Mouse (Mus musculus) E14TG2a.4 (cell line): ENCODE results near the gene Kcnip3.
A peak's percentile ranks its signal among the peaks of the same experiment; 100 is the strongest.

Experiments used
- CTCF ChIP-seq: conservative IDR thresholded peaks from 2 replicates; pipeline ENCODE4 v1.5.1; 2014; ENCODE audit warnings: low read length
- NANOG ChIP-seq: IDR thresholded peaks from 2 replicates; pipeline ENCODE4 v1.6.1; 2014; ENCODE audit warnings: borderline replicate concordance, low read length, mixed read lengths
- POU5F1 ChIP-seq: IDR thresholded peaks from 2 replicates; pipeline ENCODE4 v1.6.1; 2014; ENCODE audit warnings: low read length, borderline replicate concordance

DNA sequence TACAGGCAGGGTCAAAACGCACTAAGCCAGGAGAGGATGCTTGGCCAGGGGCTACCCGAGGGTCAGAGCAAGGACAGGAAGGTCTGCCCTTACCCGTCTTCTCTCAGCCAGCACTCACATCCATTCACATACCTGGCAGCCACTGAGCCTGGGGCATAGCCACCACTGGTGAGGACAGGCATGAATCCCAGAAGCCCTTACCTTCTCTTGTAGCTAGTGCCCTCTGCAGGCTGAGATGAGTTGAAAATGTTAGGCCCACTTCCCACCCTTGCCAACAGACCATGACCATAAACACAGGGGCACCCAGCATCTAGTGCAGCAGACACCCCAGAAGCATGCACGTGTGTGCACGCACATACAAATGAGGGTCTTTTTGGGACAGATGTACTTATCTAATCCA lies 29.2 kb upstream of the Kcnip3 start:
- TF ChIP-seq CTCF = 0 out of 2 replicates have a peak, but pooled peaks have one; percentile 7
- TF ChIP-seq POU5F1 = no peak
- no peak for TF ChIP-seq NANOG
